Mouse (Mus musculus): ENCODE results near the gene Naa20.

Gene Naa20

GRCm38 (mm10) chr2:145901861-145902260 lies at the start of gene Naa20:
TSS of gene Naa20 (plus strand) at chr2:145902099.
- no peak for DNase-seq

- no peak for DNase-seq
These were observed 46.1 kb upstream of the Naa20 start for GRCm38 (mm10) chr2:145855831-145856230.

- DNase-seq, result no peak
These were observed 44.0 kb upstream of the Naa20 start for GRCm38 (mm10) chr2:145857864-145858263.

GRCm38 (mm10) chr2:145859442-145859931 lies 42.4 kb upstream of the Naa20 start:
- DNase-seq, result no peak

GRCm38 (mm10) chr2:145859932-145860801 lies 41.7 kb upstream of the Naa20 start:
- DNase-seq, result peak; percentile 37

- DNase-seq, result no peak
These were observed 40.4 kb upstream of the Naa20 start for GRCm38 (mm10) chr2:145861193-145862123.

GRCm38 (mm10) chr2:145862206-145862817 lies 39.6 kb upstream of the Naa20 start:
- no peak for DNase-seq

- DNase-seq, result no peak
These were observed 36.6 kb upstream of the Naa20 start for GRCm38 (mm10) chr2:145865344-145865743.

GRCm38 (mm10) chr2:145866238-145866637 lies 35.7 kb upstream of the Naa20 start:
- DNase-seq, result no peak

GRCm38 (mm10) chr2:145866695-145867449 lies 35.0 kb upstream of the Naa20 start:
- no peak for DNase-seq

- no peak for DNase-seq
These were observed 30.6 kb upstream of the Naa20 start for GRCm38 (mm10) chr2:145871308-145871707.

GRCm38 (mm10) chr2:145872099-145872498 lies 29.8 kb upstream of the Naa20 start:
- no peak for DNase-seq

- no peak for DNase-seq
These were observed 27.9 kb upstream of the Naa20 start for GRCm38 (mm10) chr2:145873953-145874352.

- DNase-seq, result no peak
These were observed 26.9 kb upstream of the Naa20 start for GRCm38 (mm10) chr2:145874879-145875482.

GRCm38 (mm10) chr2:145877191-145877590 lies 24.7 kb upstream of the Naa20 start:
- no peak for DNase-seq

- DNase-seq, result no peak
These were observed 20.8 kb upstream of the Naa20 start for GRCm38 (mm10) chr2:145880887-145881747.

- DNase-seq, result no peak
These were observed 20.0 kb upstream of the Naa20 start for GRCm38 (mm10) chr2:145881932-145882331.

- no peak for DNase-seq
These were observed 19.5 kb upstream of the Naa20 start for GRCm38 (mm10) chr2:145882398-145882797.

- DNase-seq, result no peak
These were observed 17.6 kb upstream of the Naa20 start for GRCm38 (mm10) chr2:145884036-145884912.
